Mouse (Mus musculus) liver, embryonic 14.5 days (tissue): ENCODE results near the gene Mast3. TPM values are rescaled to one million over a fixed set of nuclear protein-coding genes. Genes with fewer than 3 reads are reported as not detected.

Source experiments
- ATAC-seq: fragments of 200-750 bp; cut with Nextera tagmentation; 2 replicates; pipeline ENCODE4 v1.8.0; 2017; ENCODE audit warnings: moderate number of reproducible peaks, mild to moderate bottlenecking, moderate library complexity; ENCODE audit not compliant: insufficient read depth
- DNase-seq, 3 experiments: peaks; one replicate each; pipeline ENCODE4 v3.0.0-alpha.2; 2012 to 2013; ENCODE audit warnings: low read depth in 3 of 3, low spot score in 3 of 3
- H3K27ac ChIP-seq: fragments of 300-500 bp; sonication (generic); 2 replicates; pipeline ENCODE4 v1.5.1; 2014; ENCODE audit warnings: moderate library complexity, mild to moderate bottlenecking, control low read depth, inconsistent platforms
- H3K27me3 ChIP-seq: fragments of 300-500 bp; sonication (generic); 2 replicates; pipeline ENCODE4 v1.6.1; 2014; ENCODE audit warnings: mild to moderate bottlenecking, low read length, moderate library complexity; ENCODE audit not compliant: control insufficient read depth, insufficient read depth
- H3K36me3 ChIP-seq: fragments of 300-500 bp; sonication (generic); replicated peaks from 2 replicates; pipeline ENCODE4 v1.6.1; 2014; ENCODE audit warnings: low read depth; ENCODE audit not compliant: control insufficient read depth, insufficient read depth
- H3K4me1 ChIP-seq, 2 experiments: fragments of 200-500 bp in 1 of 2; fragments of 300-500 bp in 1 of 2; sonication (generic) in 1 of 2; replicated peaks; 2 replicates each; pipeline ENCODE4 v1.6.1; 2012 to 2014; ENCODE audit warnings: antibody characterized with exemption in 1 of 2, inconsistent platforms in 1 of 2, low read length in 1 of 2; ENCODE audit not compliant: control insufficient read depth in 2 of 2, insufficient read depth in 2 of 2
- H3K4me2 ChIP-seq: fragments of 300-500 bp; sonication (generic); 2 replicates; pipeline ENCODE4 v1.6.1; 2014; ENCODE audit warnings: low read depth, mild to moderate bottlenecking, control low read depth, moderate library complexity
- H3K4me3 ChIP-seq, 2 experiments: fragments of 200-500 bp in 1 of 2; fragments of 300-500 bp in 1 of 2; sonication (generic) in 1 of 2; 2 replicates each; pipeline ENCODE4 v1.5.1; 2012 to 2014; ENCODE audit warnings: low read depth in 2 of 2, low read length in 2 of 2, mild to moderate bottlenecking in 2 of 2, control low read depth in 1 of 2, inconsistent platforms in 1 of 2, moderate library complexity in 1 of 2; ENCODE audit not compliant: insufficient read depth in 1 of 2
- H3K9ac ChIP-seq: fragments of 300-500 bp; sonication (generic); replicated peaks from 2 replicates; pipeline ENCODE4 v1.6.1; 2014; ENCODE audit warnings: mild to moderate bottlenecking, control low read depth, moderate library complexity
- H3K9me3 ChIP-seq: fragments of 300-500 bp; sonication (generic); 2 replicates; pipeline ENCODE4 v1.6.1; 2016; ENCODE audit warnings: low read length, mixed read lengths; ENCODE audit not compliant: control insufficient read depth
- CTCF ChIP-seq: IDR thresholded peaks from 2 replicates; pipeline ENCODE4 v1.5.1; 2016; ENCODE audit warnings: antibody characterized with exemption, low read depth, control low read depth
- EP300 ChIP-seq: IDR thresholded peaks from 2 replicates; pipeline ENCODE4 v1.6.1; 2016; ENCODE audit warnings: antibody characterized with exemption, low read depth
- WGBS: fragments of 180-500 bp; shearing (Covaris S2); extraction: QIAGEN DNeasy Blood & Tissue Kit; methylation state at CpG from one replicate; pipeline ENCODE4 v1.1.7; 2014; ENCODE audit not compliant: insufficient replicate concordance; 5-methylcytosine and 5-hydroxymethylcytosine counted together
- polyA plus RNA-seq, 2 experiments: library from polyadenylated mRNA; depleted of rRNA in 1 of 2; stranded (reverse) in 1 of 2; unstranded in 1 of 2; fragments of >200 nt; fragmentation: Nextera tagmentation in 1 of 2; extraction: Ambion mirVana in 1 of 2; gene quantifications; 2 replicates each; pipeline versions ENCODE4 v1.2.1 to v1.2.3; 2012 to 2014

Gene Mast3
- polyA plus RNA-seq, 2 experiments = 5.4 to 11.1 TPM

- Histone ChIP-seq H3K9me3 (no peaks in the 10 kb centered on the region), H3K36me3 (no peaks in the 10 kb centered on the region; the same call in 1 of the 2 replicates), H3K27me3 (no peaks in the 10 kb centered on the region), H3K4me1 (peaks cover 15 to 32% of the 10 kb centered on the region in 2 experiments), H3K4me3 (no peak overlapping the region), H3K9ac (no peak overlapping the region), H3K4me2 (no peak overlapping the region), H3K27ac (no peak overlapping the region)
- DNase-seq (no peak), ATAC-seq (no peak)
- TF ChIP-seq EP300 (no peak), CTCF (no peak)
- 84% methylated on average over 6 of the region's 6 CpGs for whole genome bisulfite sequencing
Observed at GRCm38 (mm10) chr8:70756476-70757040, 48.3 kb downstream of the Mast3 start.

- no peak for ATAC-seq
- 81% methylated on average over 24 of the region's 24 CpGs for WGBS
- no peak overlapping the region for H3K27ac ChIP-seq
- peak overlapping the region; percentile 83 for H3K4me2 ChIP-seq
- H3K27me3 ChIP-seq = no peaks in the 10 kb centered on the region
- no peak for DNase-seq
- H3K4me3 ChIP-seq = peak overlapping the region in 1 of 2 experiments; percentile 52; a peak in 2 of 4 replicates
- no peaks in the 10 kb centered on the region; the same call in 1 of the 2 replicates for H3K36me3 ChIP-seq
- no peak for TF ChIP-seq EP300
- TF ChIP-seq CTCF = no peak
- no peaks in the 10 kb centered on the region for H3K9me3 ChIP-seq
- H3K9ac ChIP-seq = no peak overlapping the region
- H3K4me1 ChIP-seq = peaks cover 11 to 27% of the 10 kb centered on the region in 2 experiments
Observed at GRCm38 (mm10) chr8:70755661-70756475, 49.0 kb downstream of the Mast3 start.

GRCm38 (mm10) chr8:70754871-70755660 is 49.8 kb downstream of the Mast3 start:
- 14% methylated on average over 50 of the region's 50 CpGs for WGBS
- H3K9ac ChIP-seq = peak overlapping the region; percentile 72
- H3K27ac ChIP-seq = no peak overlapping the region
- H3K27me3 ChIP-seq = no peaks in the 10 kb centered on the region
- DNase-seq = no peak
- H3K4me1 ChIP-seq = peaks cover 11 to 27% of the 10 kb centered on the region in 2 experiments
- peak overlapping the region; percentile 83 for H3K4me2 ChIP-seq
- no peaks in the 10 kb centered on the region; the same call in 1 of the 2 replicates for H3K36me3 ChIP-seq
- ATAC-seq = peak; percentile 28
- TF ChIP-seq EP300 = no peak
- peak overlapping the region; percentile 52 to 66 for H3K4me3 ChIP-seq
- no peaks in the 10 kb centered on the region for H3K9me3 ChIP-seq

GRCm38 (mm10) chr8:70754043-70754870 is 50.6 kb downstream of the Mast3 start, which contains the start of gene Rab3a:
TSS of gene Rab3a (plus strand) at chr8:70754679.
- Histone ChIP-seq H3K27ac (peak within 1 kb of the TSS; percentile 14), H3K4me3 (peak within 1 kb of the TSS; percentile 52 to 66), H3K9ac (peak within 1 kb of the TSS; percentile 72), H3K9me3 (no peaks in the 10 kb centered on the region), H3K36me3 (no peaks in the 10 kb centered on the region; the same call in 1 of the 2 replicates), H3K4me2 (peak within 1 kb of the TSS; percentile 83), H3K27me3 (no peaks in the 10 kb centered on the region; the same call in 1 of the 2 replicates), H3K4me1 (peaks cover 4 to 20% of the 10 kb centered on the region in 2 experiments)
- peak; percentile 97 for ATAC-seq
- WGBS = 7% methylated on average over 37 of the region's 37 CpGs
- peak; percentile 96 to 98 (median 97) for DNase-seq
- TF ChIP-seq CTCF (no peak), EP300 (no peak)
